Mouse (Mus musculus): ENCODE data around the gene Elmsan1.
A peak's percentile ranks its signal among the peaks of the same experiment; 100 is the strongest.

The Elmsan1 gene

GRCm38 (mm10) chr12:84193642-84194399, 24.9 kb downstream of the Elmsan1 start:
- peak; percentile 85 for DNase-seq (ENCODE audit: low spot score)

- DNase-seq (ENCODE audit: low spot score), result peak; percentile 58
Observed at GRCm38 (mm10) chr12:84192741-84193641, 25.7 kb downstream of the Elmsan1 start.

- no peak for DNase-seq (ENCODE audit: low spot score)
Observed at GRCm38 (mm10) chr12:84192280-84192679, 26.4 kb downstream of the Elmsan1 start.

- no peak for DNase-seq (ENCODE audit: low spot score)
Observed at GRCm38 (mm10) chr12:84191770-84192169, 26.9 kb downstream of the Elmsan1 start.

GRCm38 (mm10) chr12:84191190-84191589, 27.5 kb downstream of the Elmsan1 start:
- DNase-seq (ENCODE audit: low spot score), result no peak

- no peak for DNase-seq (ENCODE audit: low spot score)
Observed at GRCm38 (mm10) chr12:84190151-84190820, 28.4 kb downstream of the Elmsan1 start.

- DNase-seq (ENCODE audit: low spot score), result no peak
Observed at GRCm38 (mm10) chr12:84188881-84189444, 29.7 kb downstream of the Elmsan1 start.

- DNase-seq (ENCODE audit: low spot score), result no peak
Observed at GRCm38 (mm10) chr12:84187752-84188601, 30.7 kb downstream of the Elmsan1 start.

GRCm38 (mm10) chr12:84186950-84187349, 31.7 kb downstream of the Elmsan1 start:
- no peak for DNase-seq (ENCODE audit: low spot score)

GRCm38 (mm10) chr12:84186536-84186935, 32.1 kb downstream of the Elmsan1 start:
- DNase-seq (ENCODE audit: low spot score), result no peak

- DNase-seq (ENCODE audit: low spot score), result no peak
Observed at GRCm38 (mm10) chr12:84185547-84185946, 33.1 kb downstream of the Elmsan1 start.

- DNase-seq (ENCODE audit: low spot score), result no peak
Observed at GRCm38 (mm10) chr12:84184979-84185378, 33.7 kb downstream of the Elmsan1 start.

GRCm38 (mm10) chr12:84181999-84182398, 36.7 kb downstream of the Elmsan1 start:
- no peak for DNase-seq (ENCODE audit: low spot score)

GRCm38 (mm10) chr12:84180701-84181435, 37.8 kb downstream of the Elmsan1 start:
- peak; percentile 64 for DNase-seq (ENCODE audit: low spot score)

GRCm38 (mm10) chr12:84180090-84180489, 38.6 kb downstream of the Elmsan1 start:
- DNase-seq (ENCODE audit: low spot score), result no peak

GRCm38 (mm10) chr12:84178652-84179445, 39.8 kb downstream of the Elmsan1 start:
- DNase-seq (ENCODE audit: low spot score), result no peak

- no peak for DNase-seq (ENCODE audit: low spot score)
Observed at GRCm38 (mm10) chr12:84178052-84178451, 40.6 kb downstream of the Elmsan1 start.

GRCm38 (mm10) chr12:84176886-84177765, 41.6 kb downstream of the Elmsan1 start:
- no peak for DNase-seq (ENCODE audit: low spot score)
